Mouse (Mus musculus): ENCODE results near the gene Sf3b5. TPM values are rescaled to one million over a fixed set of nuclear protein-coding genes. Genes with fewer than 3 reads are reported as not detected.

Gene Sf3b5
- polyA plus RNA-seq, 1 experiment from 2014 or later = 24.3 TPM

Other genes starting within 250 kb of the Sf3b5 start
- gene Utrn, start 136.0 kb upstream of the Sf3b5 start, polyA plus RNA-seq (2015; fragmentation: Nextera tagmentation; extraction: Ambion mirVana) = 25.6 and 30.2 TPM in 2 replicates
- 1.8 and 2.0 TPM in 2 replicates for gene Stx11, start 41.0 kb upstream of the Sf3b5 start, polyA plus RNA-seq (2015; fragmentation: Nextera tagmentation; extraction: Ambion mirVana)
- gene Plagl1, start 55.2 kb downstream of the Sf3b5 start, polyA plus RNA-seq (2015; fragmentation: Nextera tagmentation; extraction: Ambion mirVana) = 30.8 and 34.1 TPM in 2 replicates
- gene Zc2hc1b, start 172.7 kb downstream of the Sf3b5 start, polyA plus RNA-seq (2015; fragmentation: Nextera tagmentation; extraction: Ambion mirVana) = not detected in 2 replicates
- gene Ltv1, start 187.8 kb downstream of the Sf3b5 start, polyA plus RNA-seq (2015; fragmentation: Nextera tagmentation; extraction: Ambion mirVana) = 31.1 and 36.1 TPM in 2 replicates